Mouse (Mus musculus): ENCODE measurements around the gene Rtp1. TPM values are rescaled to one million over a fixed set of nuclear protein-coding genes. Genes with fewer than 3 reads are reported as not detected.

The Rtp1 gene
- polyA plus RNA-seq, 1 experiment from 2014 or later, result not detected

Other genes with a start within 250 kb of the Rtp1 start
- 13.6 and 13.7 TPM in 2 replicates for gene St6gal1, start 204.4 kb upstream of the Rtp1 start, polyA plus RNA-seq (2015; fragmentation: Nextera tagmentation; extraction: Ambion mirVana)
- 7.1 and 7.3 TPM in 2 replicates for gene Rtp4, start 91.2 kb downstream of the Rtp1 start, polyA plus RNA-seq (2015; fragmentation: Nextera tagmentation; extraction: Ambion mirVana)
- 7.1 and 8.4 TPM in 2 replicates for gene Masp1, start 91.7 kb downstream of the Rtp1 start, polyA plus RNA-seq (2015; fragmentation: Nextera tagmentation; extraction: Ambion mirVana)